Mouse (Mus musculus) lung, postnatal 0 days (tissue): Measurements from ENCODE around the gene Olfr458.

ENCODE experiments used
- CTCF ChIP-seq: IDR thresholded peaks from 2 replicates; pipeline ENCODE4 v1.5.1; 2016; ENCODE audit warnings: antibody characterized with exemption, mild to moderate bottlenecking
- EP300 ChIP-seq: IDR thresholded peaks from 2 replicates; pipeline ENCODE4 v1.6.1; 2016; ENCODE audit warnings: antibody characterized with exemption, mild to moderate bottlenecking, control low read depth

DNA sequence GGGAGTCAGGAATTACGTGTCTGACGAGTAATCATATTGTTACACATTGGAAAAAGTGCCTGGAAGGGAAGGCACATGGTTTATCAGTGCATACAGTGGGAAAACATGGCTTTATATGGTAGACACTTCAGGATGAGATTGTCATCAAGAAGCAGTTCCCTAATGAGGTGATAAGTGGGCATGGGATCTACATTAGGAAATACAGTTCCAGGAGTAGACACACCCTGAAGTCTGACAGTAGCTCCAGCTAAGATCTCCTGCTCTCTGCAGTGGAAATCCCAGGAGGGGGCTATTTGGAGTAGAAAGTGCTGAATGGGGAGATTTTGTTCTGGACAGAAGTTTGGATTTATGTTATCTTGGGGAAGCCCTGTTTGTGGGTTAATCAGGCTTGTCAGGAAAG, 23.6 kb downstream of the Olfr458 start:
- no peak for TF ChIP-seq CTCF
- TF ChIP-seq EP300: no peak
